Mouse (Mus musculus) heart, embryonic 12.5 days (tissue): ENCODE results near the gene Olfr1344. TPM values are rescaled to one million over a fixed set of nuclear protein-coding genes. Genes with fewer than 3 reads are reported as not detected.

Experiments used
- ATAC-seq: fragments of 200-750 bp; cut with Nextera tagmentation; 2 replicates; pipeline ENCODE4 v1.8.0; 2017; ENCODE audit warnings: moderate TSS enrichment, moderate library complexity; ENCODE audit not compliant: insufficient number of reproducible peaks, low FRiP score
- H3K27ac ChIP-seq: fragments of 300-500 bp; sonication (generic); 2 replicates; pipeline ENCODE4 v1.5.1; 2016; ENCODE audit warnings: mild to moderate bottlenecking, moderate library complexity; ENCODE audit not compliant: poor library complexity, severe bottlenecking
- H3K27me3 ChIP-seq: fragments of 300-500 bp; sonication (generic); replicated peaks from 2 replicates; pipeline ENCODE4 v1.6.1; 2016; ENCODE audit warnings: mild to moderate bottlenecking, moderate library complexity
- H3K36me3 ChIP-seq: fragments of 300-500 bp; sonication (generic); 2 replicates; pipeline ENCODE4 v1.6.1; 2016; ENCODE audit warnings: mild to moderate bottlenecking, moderate library complexity
- H3K4me1 ChIP-seq: fragments of 300-500 bp; sonication (generic); replicated peaks from 2 replicates; pipeline ENCODE4 v1.6.1; 2016; ENCODE audit warnings: mild to moderate bottlenecking
- H3K4me2 ChIP-seq: fragments of 300-500 bp; sonication (generic); 2 replicates; pipeline ENCODE4 v1.6.1; 2016; ENCODE audit warnings: mild to moderate bottlenecking, moderate library complexity
- H3K4me3 ChIP-seq: fragments of 300-500 bp; sonication (generic); 2 replicates; pipeline ENCODE4 v1.5.1; 2016; ENCODE audit warnings: mild to moderate bottlenecking
- H3K9ac ChIP-seq: fragments of 300-500 bp; sonication (generic); 2 replicates; pipeline ENCODE4 v1.6.1; 2016; ENCODE audit warnings: mild to moderate bottlenecking, moderate library complexity
- H3K9me3 ChIP-seq: fragments of 300-500 bp; sonication (generic); replicated peaks from 2 replicates; pipeline ENCODE4 v1.6.1; 2016; ENCODE audit warnings: mild to moderate bottlenecking, moderate library complexity
- WGBS: fragments of 180-500 bp; shearing (Covaris S2); methylation state at CpG from one replicate; pipeline ENCODE4 v1.1.7; 2016; 5-methylcytosine and 5-hydroxymethylcytosine counted together
- polyA plus RNA-seq: library from polyadenylated mRNA; unstranded; fragments of >200 nt; fragmentation: Nextera tagmentation; extraction: Ambion mirVana; gene quantifications from 2 replicates; pipeline ENCODE4 v1.2.1, GENCODE M21; 2016

The Olfr1344 gene
- polyA plus RNA-seq, result not detected in 2 replicates

DNA sequence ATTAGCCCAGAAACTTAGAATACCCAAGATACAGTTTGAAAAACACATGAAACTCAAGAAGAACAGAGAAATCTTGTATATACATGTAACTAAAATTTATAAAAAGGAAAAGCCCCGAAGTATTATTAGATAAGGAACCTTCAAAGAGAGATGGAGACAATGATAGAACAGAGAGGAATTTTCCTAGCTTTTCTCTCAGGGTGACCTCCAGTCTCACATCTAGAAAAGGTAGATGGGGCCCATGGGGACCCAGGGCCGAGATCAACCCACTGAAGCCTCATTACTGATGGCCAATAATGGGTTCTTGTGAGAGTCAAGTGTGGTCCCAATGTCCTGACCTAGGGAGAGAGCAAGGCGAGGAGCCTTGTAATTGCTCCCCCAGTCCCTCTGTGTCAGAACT, at the start of gene Olfr1344:
TSS of gene Olfr1344 (plus strand) at position 301 of the 400 bp plus-strand sequence.
- Histone ChIP-seq H3K36me3 (no peaks in the 10 kb centered on the region), H3K9ac (no peak within 1 kb of the TSS), H3K4me2 (no peak within 1 kb of the TSS), H3K9me3 (peaks cover 8% of the 10 kb centered on the region; the same call in 1 of the 2 replicates), H3K27me3 (no peaks in the 10 kb centered on the region), H3K4me3 (no peak within 1 kb of the TSS), H3K27ac (no peak within 1 kb of the TSS), H3K4me1 (no peaks in the 10 kb centered on the region)
- 62% methylated on average over 3 of the region's 3 CpGs for WGBS
- ATAC-seq, result no peak

DNA sequence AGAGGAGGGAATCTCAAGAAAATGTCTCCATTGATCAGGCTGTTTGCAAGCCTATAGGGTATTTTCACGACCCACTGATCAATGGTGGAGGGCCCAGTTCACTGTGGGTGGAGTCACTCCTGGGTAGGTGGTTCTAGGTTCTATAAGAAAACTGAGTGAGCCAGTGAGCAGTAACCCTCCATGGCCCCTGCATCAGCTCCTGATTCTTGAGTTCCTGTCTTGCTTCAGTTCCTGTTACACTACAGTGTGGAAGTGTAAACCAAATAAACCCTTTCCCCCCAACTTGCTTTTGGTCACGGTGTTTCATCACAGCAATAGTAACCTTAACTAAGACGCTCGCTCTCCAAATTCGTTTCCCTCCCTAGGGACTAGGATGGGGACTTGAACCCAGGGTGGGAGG, 49.5 kb upstream of the Olfr1344 start:
- Histone ChIP-seq H3K4me1 (peaks cover 3% of the 10 kb centered on the region), H3K9ac (no peak overlapping the region), H3K36me3 (peaks cover 59% of the 10 kb centered on the region), H3K4me3 (no peak overlapping the region), H3K4me2 (no peak overlapping the region), H3K27ac (no peak overlapping the region), H3K27me3 (no peaks in the 10 kb centered on the region), H3K9me3 (0 out of 2 replicates have a peak, but pooled peaks cover 7% of the 10 kb centered on the region)
- ATAC-seq, result no peak
- WGBS, result 79% methylated on average over 5 of the region's 5 CpGs

DNA sequence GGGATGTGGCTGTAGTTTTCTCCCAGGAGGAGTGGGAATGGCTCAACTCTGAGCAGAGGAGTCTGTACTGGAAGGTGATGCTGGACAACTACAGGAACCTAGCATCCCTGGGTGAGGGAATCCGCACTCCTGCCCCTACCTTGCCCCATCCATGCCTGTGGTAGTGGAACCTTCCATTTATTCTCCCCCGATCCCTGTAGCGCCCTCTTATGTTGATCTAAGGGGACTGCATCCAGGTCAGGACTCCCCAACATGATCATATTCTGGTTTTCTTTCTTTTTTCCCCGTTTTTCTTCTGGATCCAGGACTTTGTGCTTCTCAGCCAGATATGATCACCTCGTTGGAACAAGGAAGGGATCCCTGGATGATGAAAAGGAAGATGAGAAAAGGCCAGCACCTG, 49.0 kb upstream of the Olfr1344 start:
- no peak for ATAC-seq

DNA sequence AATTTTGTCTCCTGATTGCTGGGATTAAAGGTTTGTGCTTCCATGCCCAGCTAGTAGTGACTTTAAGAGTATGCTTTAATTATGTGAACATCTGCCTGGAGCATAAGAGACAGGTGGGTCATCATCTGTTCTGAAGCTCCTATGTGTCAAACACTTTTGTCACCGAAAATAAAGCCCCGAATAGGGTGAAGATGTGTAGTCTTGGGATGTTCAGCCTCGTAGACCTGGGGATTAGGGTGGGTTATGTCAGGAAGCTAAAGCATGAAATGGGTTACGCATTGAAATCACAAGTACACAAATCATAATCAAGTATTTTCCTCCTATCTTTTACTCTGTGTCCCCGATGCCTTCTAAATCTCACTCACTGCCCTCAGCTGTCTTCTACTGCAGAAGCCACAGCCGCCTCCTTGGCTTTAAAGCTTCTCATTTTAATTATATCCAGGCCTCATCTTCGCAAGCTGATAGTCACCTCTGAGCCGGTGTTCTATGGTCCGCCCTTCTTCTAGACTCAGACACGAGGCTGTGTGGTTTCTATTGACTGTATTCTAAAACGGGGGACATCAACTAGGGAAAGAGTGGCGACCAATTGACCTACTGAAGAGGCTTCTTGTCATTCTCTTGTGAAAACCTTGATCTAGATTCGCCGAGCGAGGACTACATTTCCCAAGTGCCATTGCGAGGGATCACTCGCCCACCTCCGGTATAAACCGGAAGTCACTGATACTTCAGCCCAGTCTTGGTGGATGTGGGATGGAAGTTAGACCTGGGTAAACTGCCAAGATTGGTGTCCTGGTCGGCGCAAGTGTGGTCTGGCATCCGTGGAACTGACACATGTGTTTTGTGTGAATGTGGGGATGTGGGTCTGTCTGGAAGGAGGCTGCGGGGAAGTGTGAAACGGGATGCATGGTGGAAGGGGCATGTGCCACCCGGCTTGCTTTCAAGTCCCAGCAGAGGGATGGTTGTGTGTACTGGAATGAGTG, 40.2 kb upstream of the Olfr1344 start, which contains the start of gene Smim17:
TSS of gene Smim17 (plus strand) at position 720 of the 980 bp plus-strand sequence.
- H3K4me1 ChIP-seq, result no peaks in the 10 kb centered on the region; the same call in 1 of the 2 replicates
- peak within 1 kb of the TSS; percentile 54 for H3K4me3 ChIP-seq
- 0 out of 2 replicates have a peak, but pooled peaks cover 3% of the 10 kb centered on the region for H3K9me3 ChIP-seq
- H3K36me3 ChIP-seq, result peaks cover 26% of the 10 kb centered on the region
- H3K27me3 ChIP-seq, result no peaks in the 10 kb centered on the region
- 27% methylated on average over 25 of the region's 25 CpGs for WGBS
- ATAC-seq, result peak; percentile 77; the same call in 1 of the 2 replicates
- H3K4me2 ChIP-seq, result peak within 1 kb of the TSS; percentile 77
- no peak within 1 kb of the TSS for H3K27ac ChIP-seq
- peak within 1 kb of the TSS; percentile 62; the same call in 1 of the 2 replicates for H3K9ac ChIP-seq

More for the DNA sequence above, 49.0 kb upstream of the Olfr1344 start:
- no peaks in the 10 kb centered on the region for H3K4me1 ChIP-seq
- H3K27me3 ChIP-seq, result no peaks in the 10 kb centered on the region
- H3K27ac ChIP-seq, result no peak overlapping the region
- H3K9me3 ChIP-seq, result 0 out of 2 replicates have a peak, but pooled peaks cover 9% of the 10 kb centered on the region
- H3K36me3 ChIP-seq, result peaks cover 64% of the 10 kb centered on the region
- H3K9ac ChIP-seq, result no peak overlapping the region
- H3K4me2 ChIP-seq, result no peak overlapping the region
- H3K4me3 ChIP-seq, result no peak overlapping the region
- 64% methylated on average over 5 of the region's 5 CpGs for WGBS

DNA sequence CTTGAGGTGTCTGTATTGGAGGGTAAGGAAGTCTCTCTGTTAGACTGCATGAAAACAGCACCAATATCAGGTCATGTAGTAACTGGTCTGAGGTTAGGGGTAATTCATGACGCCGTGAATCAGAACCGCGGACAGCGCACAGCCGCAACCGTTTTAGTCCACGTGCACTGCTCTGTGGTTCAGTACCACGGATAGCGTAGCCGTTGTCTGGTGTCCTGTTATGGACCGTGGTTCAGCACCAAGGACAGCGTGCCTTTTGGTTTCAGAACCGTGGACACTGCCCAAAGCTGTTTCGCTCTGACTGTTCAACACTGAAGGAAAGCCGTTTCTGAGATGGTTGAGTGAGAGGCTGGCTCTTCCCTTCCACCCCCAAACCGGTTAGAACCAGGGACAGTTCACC, 28.4 kb upstream of the Olfr1344 start, which contains the start of gene Gm20715:
TSS of gene Gm20715 (plus strand) at position 235 of the 400 bp plus-strand sequence.
- H3K4me2 ChIP-seq, result no peak within 1 kb of the TSS

DNA sequence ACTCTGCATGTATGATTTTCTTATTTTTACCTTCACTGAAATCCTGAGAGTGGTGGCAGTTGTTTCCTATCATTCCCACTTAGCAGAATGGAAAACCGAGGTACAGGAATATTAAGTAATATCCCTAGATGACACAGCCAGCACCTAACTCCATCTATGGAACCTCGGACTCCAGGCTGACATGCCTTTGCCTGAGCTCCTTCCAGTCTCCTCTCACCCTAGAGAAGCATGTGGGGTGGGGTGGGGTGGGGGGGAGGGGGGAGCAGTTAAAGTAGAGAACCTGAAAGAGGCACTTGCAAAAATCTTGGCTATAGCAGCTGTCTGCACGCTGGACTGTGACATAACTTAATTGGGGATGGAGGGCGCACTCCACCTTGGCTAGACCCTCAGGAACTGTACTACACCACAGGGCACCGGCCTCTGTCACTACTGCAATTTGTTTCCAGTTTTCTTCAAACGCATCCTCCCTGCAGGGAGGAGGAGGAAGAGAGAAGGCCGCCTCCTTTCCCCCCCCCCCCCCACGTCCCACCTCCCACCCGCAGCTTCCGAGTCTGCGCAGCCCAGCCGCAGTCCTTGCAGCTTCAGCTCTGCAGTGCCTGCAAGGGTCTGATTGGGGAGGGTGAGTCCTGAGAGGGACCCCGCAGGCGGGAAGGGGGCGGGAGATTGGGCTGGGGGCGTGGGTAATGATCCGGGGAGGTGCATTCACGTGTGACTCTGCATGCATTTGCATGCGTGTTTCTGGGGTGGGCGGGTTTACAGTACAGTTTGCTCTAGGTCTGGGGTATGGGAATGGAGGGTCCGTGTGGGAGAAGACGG, 23.7 kb upstream of the Olfr1344 start:
- Histone ChIP-seq H3K36me3 (no peaks in the 10 kb centered on the region), H3K27ac (no peak overlapping the region), H3K9ac (no peak overlapping the region), H3K4me3 (no peak overlapping the region), H3K9me3 (0 out of 2 replicates have a peak, but pooled peaks cover 4% of the 10 kb centered on the region), H3K4me2 (no peak overlapping the region), H3K27me3 (peaks cover 18% of the 10 kb centered on the region), H3K4me1 (no peaks in the 10 kb centered on the region)
- no peak for ATAC-seq
- 6% methylated on average over 22 of the region's 22 CpGs for WGBS

More for the DNA sequence above, 28.4 kb upstream of the Olfr1344 start, which contains the start of gene Gm20715:
- WGBS, result under 1% methylated on average over 17 of the region's 17 CpGs
- Histone ChIP-seq H3K36me3 (no peaks in the 10 kb centered on the region), H3K4me3 (no peak within 1 kb of the TSS), H3K9ac (no peak within 1 kb of the TSS), H3K27ac (no peak within 1 kb of the TSS), H3K4me1 (no peaks in the 10 kb centered on the region), H3K27me3 (peaks cover 7% of the 10 kb centered on the region), H3K9me3 (0 out of 2 replicates have a peak, but pooled peaks cover 4% of the 10 kb centered on the region)
- ATAC-seq, result peak; percentile 91

DNA sequence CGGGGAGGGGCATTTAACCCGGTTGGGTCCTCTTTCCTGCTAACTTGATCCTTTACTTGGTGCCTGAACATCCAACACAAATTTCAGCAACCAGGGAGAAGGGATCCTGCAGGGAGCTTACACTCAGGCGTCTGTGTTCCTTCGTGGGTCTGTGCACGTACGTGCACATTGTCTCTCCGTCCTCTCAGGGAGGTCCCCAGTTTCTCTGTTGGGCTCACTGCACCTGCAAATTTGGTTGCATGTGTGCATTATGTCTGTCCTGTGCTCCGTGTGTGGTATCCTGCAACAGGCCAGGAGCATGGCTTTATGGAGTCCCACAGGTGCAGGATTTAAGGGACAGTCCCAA, 23.1 kb upstream of the Olfr1344 start:
- no peak for ATAC-seq
- no peaks in the 10 kb centered on the region for H3K36me3 ChIP-seq
- 0 out of 2 replicates have a peak, but pooled peaks cover 4% of the 10 kb centered on the region for H3K9me3 ChIP-seq
- peaks cover 18% of the 10 kb centered on the region for H3K27me3 ChIP-seq
- H3K9ac ChIP-seq, result no peak overlapping the region
- H3K27ac ChIP-seq, result no peak overlapping the region
- no peak overlapping the region for H3K4me2 ChIP-seq
- no peak overlapping the region for H3K4me3 ChIP-seq
- no peaks in the 10 kb centered on the region for H3K4me1 ChIP-seq
- 19% methylated on average over 8 of the region's 8 CpGs for WGBS

DNA sequence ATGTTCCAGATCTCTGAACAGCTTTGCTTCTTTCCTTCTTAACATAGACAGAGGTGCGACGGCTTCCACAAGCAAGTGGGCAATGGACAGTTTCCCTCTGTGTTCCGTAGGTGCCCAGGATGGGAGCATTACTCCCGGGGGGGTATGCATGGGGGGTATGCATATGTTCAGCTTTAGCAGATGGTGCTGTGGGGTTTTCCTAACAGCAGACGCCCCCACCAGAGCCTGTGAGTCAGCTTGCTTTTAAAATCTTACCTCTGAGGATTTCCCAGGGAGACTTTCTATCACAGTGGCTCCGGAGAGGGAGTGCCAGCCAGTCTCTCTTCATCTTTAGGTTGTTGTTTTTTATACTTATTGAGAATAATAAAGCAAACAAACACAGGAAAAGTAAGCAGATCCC, 18.6 kb upstream of the Olfr1344 start:
- no peak overlapping the region for H3K4me3 ChIP-seq
- ATAC-seq, result no peak

DNA sequence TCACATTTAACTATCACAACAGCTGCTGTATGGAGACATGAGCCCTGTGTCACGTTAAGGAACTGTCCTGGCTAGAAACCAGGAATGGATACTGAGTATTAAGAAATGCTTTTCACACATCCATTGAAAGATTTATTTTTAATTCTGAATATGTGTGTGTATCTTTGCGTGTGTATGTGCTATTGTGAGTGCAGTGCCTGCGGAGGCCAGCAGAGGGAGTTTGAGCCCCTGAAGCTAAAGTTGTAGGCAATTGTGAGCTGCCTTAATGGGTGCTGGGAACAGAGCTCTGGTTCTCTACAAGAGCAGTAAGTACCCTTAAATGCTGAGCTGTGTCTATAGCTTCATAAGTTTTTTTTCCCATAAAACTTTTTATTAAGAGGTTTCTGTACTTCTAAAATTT, 9.1 kb upstream of the Olfr1344 start:
- Histone ChIP-seq H3K4me2 (no peak overlapping the region), H3K4me3 (no peak overlapping the region), H3K9ac (no peak overlapping the region), H3K36me3 (no peaks in the 10 kb centered on the region), H3K27me3 (no peaks in the 10 kb centered on the region), H3K9me3 (peaks cover 18% of the 10 kb centered on the region), H3K4me1 (no peaks in the 10 kb centered on the region), H3K27ac (no peak overlapping the region)
- ATAC-seq, result no peak
- 77% methylated on average over 3 of the region's 3 CpGs for WGBS

More for the DNA sequence above, 18.6 kb upstream of the Olfr1344 start:
- no peak overlapping the region for H3K4me2 ChIP-seq
- peaks cover 12% of the 10 kb centered on the region for H3K27me3 ChIP-seq
- H3K36me3 ChIP-seq, result no peaks in the 10 kb centered on the region
- no peak overlapping the region for H3K9ac ChIP-seq
- peaks cover 3% of the 10 kb centered on the region; the same call in 1 of the 2 replicates for H3K9me3 ChIP-seq
- WGBS, result 70% methylated on average over 6 of the region's 6 CpGs
- H3K27ac ChIP-seq, result no peak overlapping the region
- H3K4me1 ChIP-seq, result no peaks in the 10 kb centered on the region

DNA sequence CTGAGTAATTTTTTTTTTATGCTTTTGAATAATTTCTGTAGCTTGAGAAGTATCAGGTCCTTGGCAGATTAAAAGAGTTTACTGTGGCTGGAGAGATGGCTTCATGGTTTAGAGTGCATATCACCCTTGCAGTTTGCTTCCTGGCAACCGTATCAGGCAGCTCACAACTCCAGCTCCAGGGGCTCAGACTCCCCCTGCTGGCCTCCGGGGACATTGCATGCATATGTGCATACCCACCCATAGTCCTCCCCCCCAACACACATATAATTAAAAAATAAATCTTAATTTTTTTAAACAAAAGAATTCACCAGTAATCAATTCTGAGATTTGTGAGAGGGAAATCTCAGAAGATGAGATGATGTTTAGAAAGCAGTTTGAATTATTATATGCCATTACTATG, 8.1 kb upstream of the Olfr1344 start:
- no peak for ATAC-seq
- Histone ChIP-seq H3K27ac (no peak overlapping the region), H3K4me2 (no peak overlapping the region), H3K4me3 (no peak overlapping the region), H3K27me3 (no peaks in the 10 kb centered on the region), H3K9ac (no peak overlapping the region), H3K36me3 (no peaks in the 10 kb centered on the region), H3K4me1 (no peaks in the 10 kb centered on the region), H3K9me3 (peaks cover 18% of the 10 kb centered on the region)
- WGBS, result 38% methylated on average over 2 of the region's 2 CpGs
